Mouse (Mus musculus) MN1 (cell line): ENCODE measurements around the gene Olfr187.
"Not testable (repeated sequence)": the region's sequence is repeated elsewhere in the genome, so short reads cannot be mapped to it uniquely, and the experiment has no call there.

Experiments used
- DNase-seq: peaks from one replicate; pipeline ENCODE4 v3.0.0-alpha.2; 2016; ENCODE audit warnings: low spot score

The Olfr187 gene

GRCm38 (mm10) chr16:59039710-59040109 is at the start of gene Olfr187:
TSS of gene Olfr187 (minus strand) at chr16:59039767.
- no peak for DNase-seq

GRCm38 (mm10) chr16:59081113-59081512 is 41.5 kb upstream of the Olfr187 start:
- DNase-seq = not testable (repeated sequence)

- DNase-seq = no peak
These were observed 38.3 kb upstream of the Olfr187 start, which contains the start of gene Olfr190 for GRCm38 (mm10) chr16:59077905-59078304. TSS of gene Olfr190 (minus strand) at chr16:59078005.

- DNase-seq = no peak
These were observed 34.0 kb upstream of the Olfr187 start for GRCm38 (mm10) chr16:59073520-59073919.

GRCm38 (mm10) chr16:59071755-59072154 is 32.2 kb upstream of the Olfr187 start:
- DNase-seq = no peak

- DNase-seq = not testable (repeated sequence)
These were observed 22.8 kb upstream of the Olfr187 start for GRCm38 (mm10) chr16:59062411-59062810.

- DNase-seq = not testable (repeated sequence)
These were observed 9.7 kb upstream of the Olfr187 start for GRCm38 (mm10) chr16:59049286-59049685.

GRCm38 (mm10) chr16:59048860-59049259 is 9.3 kb upstream of the Olfr187 start:
- DNase-seq = no peak

- no peak for DNase-seq
These were observed 8.0 kb upstream of the Olfr187 start for GRCm38 (mm10) chr16:59047579-59047978.

GRCm38 (mm10) chr16:59045835-59046234 is 6.3 kb upstream of the Olfr187 start:
- DNase-seq = no peak

- DNase-seq = no peak
These were observed 9.4 kb downstream of the Olfr187 start, which contains the start of gene Olfr186 for GRCm38 (mm10) chr16:59030191-59030590. TSS of gene Olfr186 (minus strand) at chr16:59030291.

GRCm38 (mm10) chr16:59013357-59014018 is 26.1 kb downstream of the Olfr187 start:
- no peak for DNase-seq

GRCm38 (mm10) chr16:59007146-59007545 is 32.4 kb downstream of the Olfr187 start:
- DNase-seq = no peak

- no peak for DNase-seq
These were observed 44.5 kb downstream of the Olfr187 start, which contains the start of gene Olfr183 for GRCm38 (mm10) chr16:58995057-58995456. TSS of gene Olfr183 (plus strand) at chr16:58995357.
